Mouse (Mus musculus) c-Kit-positive CD71-negative TER-119-negative erythroid progenitor cells, embryonic 14.5 days (primary cell): ENCODE data around the gene L2hgdh.

Experiments
- DNase-seq: peaks from one replicate; pipeline ENCODE4 v3.0.0-alpha.2; 2013; ENCODE audit warnings: low read depth

The L2hgdh gene

DNA sequence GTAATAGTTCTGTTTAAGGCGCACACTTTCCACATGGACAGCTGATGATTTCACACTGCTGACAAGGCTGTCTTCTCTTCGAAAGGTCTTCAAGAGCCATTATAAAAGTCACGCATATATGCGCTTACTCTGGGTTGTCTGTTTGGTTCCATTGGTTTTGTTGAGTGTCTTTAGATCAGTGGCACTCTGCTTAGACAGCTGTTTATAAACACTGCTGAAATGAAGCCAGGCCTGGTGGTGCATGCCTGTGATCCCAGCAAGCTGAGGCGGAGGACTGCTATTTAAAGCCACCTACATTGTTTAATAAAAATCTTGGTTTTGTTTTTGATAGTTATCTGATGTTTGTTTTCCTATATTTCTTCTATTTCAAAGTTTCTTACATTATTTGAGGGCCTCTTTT is 58.0 kb downstream of the L2hgdh start:
- no peak for DNase-seq

DNA sequence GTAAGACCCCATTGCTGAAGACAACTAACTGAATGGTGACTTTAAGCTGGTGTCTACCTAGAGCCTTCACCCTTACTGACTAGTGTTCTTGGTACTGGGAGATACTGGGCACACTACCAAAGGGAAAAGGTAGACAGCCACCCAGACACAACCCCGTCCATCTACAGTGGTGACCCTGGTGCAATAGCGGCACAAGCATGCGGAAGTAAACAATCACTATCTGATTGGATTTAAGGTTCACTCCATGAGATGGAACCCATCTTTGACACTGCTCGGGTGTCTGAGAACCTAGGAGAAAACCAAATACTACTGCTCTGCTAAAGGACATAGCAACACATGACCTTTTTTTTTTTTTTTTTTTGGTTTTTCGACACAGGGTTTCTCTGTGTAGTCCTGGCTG is 63.0 kb downstream of the L2hgdh start:
- DNase-seq, result no peak

DNA sequence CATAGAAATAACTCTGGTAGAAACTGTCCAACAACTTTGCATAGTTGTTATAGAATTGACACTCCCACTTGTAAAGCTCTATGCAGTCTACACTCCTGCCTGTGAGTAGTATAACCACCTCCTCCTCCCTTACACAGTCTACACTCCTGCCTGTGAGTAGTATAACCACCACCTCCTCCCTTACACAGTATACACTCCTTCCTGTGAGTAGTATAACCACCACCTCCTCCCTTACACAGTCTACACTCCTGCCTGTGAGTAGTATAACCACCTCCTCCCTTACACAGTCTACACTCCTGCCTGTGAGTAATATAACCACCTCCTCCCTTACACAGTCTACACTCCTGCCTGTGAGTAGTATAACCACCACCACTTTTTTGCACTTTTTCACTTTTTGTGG is 70.7 kb downstream of the L2hgdh start:
- peak; percentile 57 for DNase-seq

DNA sequence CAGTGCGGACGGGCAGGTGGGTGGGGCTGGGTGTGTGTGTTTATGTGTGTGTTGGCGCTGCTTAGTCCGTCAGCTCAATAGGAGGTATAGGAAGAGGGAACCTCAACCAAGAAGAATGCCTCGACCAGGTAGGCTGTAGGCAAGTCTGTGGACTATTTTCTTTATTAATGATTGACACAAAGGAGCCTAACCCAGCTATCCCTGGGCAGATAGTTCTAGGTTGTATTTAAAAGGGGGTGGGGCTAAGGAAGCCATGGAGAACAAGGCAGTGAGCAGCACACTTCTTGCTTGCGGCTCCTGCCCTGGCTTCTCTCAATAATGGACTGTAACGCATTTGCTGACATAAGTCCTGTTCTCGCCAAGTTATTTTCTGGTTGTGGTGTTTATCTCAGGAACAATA is 75.2 kb downstream of the L2hgdh start:
- no peak for DNase-seq

DNA sequence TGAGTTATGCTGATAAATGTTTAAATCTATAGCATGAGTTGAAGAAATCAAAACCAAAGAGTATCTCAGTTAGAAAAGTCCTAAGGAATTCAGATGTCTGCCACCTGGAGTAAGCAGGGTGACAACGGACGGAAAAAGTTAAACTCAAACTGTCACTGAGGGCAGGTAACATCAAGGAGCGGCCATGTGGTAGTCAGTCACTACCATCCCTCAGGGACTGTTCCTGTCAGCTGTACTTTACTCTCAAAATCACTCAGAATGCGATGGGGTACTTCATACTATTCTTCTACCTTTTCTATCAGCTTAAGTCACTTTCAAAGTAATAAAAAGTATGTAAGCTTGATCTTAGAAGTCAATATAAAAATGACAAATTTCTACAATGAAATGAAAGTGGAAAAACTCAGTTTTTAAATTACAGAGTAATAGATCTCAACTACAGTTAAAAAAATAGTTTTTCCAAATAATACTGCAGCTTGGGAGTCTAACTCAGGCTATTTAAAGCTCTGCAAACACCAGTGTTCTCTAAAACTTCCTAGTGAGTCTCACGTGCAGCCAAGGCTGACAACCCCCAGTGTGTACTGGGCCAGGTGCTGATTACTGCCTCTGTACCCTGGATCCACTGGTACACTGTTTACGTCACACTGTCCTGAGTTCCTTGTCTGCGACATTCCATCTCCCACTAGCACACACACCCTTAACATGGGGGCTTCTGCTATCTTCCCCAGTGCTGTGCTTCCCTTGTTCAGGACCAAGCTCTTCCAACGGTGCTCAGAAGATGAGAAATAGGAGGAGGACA is 78.7 kb downstream of the L2hgdh start:
- DNase-seq, result no peak

DNA sequence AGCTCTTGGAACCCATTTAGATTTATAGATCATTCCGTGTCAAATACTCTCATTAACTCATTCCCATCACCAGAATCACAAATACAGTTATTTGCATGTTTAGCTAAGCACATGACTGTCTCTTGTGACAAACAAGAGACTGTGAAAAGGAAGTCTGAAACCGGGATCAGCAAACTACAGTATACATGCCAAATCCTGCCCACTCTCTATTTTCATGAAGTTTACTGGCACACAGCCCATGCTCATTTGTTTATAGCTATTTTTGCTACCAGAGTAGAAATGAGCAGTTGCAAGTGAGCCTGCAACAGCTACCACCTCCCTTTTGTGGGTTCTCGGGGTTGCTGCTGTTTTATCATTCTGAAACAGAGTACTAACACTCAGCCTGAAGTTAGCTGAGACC is 79.8 kb downstream of the L2hgdh start:
- DNase-seq, result no peak

DNA sequence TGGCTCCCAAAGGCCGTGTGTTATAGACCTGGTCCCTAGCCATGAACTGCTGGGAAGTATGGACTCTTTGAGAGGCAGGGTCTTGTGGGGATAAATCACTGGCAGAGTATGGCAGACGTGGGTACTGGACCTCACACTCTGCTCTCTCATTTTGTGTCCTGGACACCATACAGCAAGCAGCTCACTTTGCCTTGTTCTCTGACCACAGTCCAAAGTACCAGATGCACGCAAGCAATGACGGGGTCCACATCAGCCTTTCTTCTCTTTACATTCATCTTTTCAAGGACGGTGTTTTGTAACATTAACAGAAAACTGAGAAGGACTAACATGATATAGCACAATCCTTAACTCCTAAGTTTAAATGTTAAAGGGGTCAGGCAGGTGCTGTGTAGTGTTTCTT is 81.8 kb downstream of the L2hgdh start:
- DNase-seq, result no peak
